Mouse (Mus musculus) cerebellum, adult 9-11 months (tissue): ENCODE measurements around the gene Pramef20.
"Not testable (repeated sequence)": the region's sequence is repeated elsewhere in the genome, so short reads cannot be mapped to it uniquely, and the experiment has no call there.

ENCODE experiments used
- DNase-seq: peaks from one replicate; pipeline ENCODE4 v3.0.0; 2022

Gene Pramef20

GRCm38 (mm10) chr4:144377911-144378310, at the start of gene Pramef20:
Gene Pramef20 (minus strand): TSS chr4:144377933.
- DNase-seq: no peak

GRCm38 (mm10) chr4:144424590-144424989, 46.9 kb upstream of the Pramef20 start:
- DNase-seq: no peak

GRCm38 (mm10) chr4:144420644-144421043, 42.9 kb upstream of the Pramef20 start:
- no peak for DNase-seq

- no peak for DNase-seq
Measured at GRCm38 (mm10) chr4:144408290-144408689, 30.6 kb upstream of the Pramef20 start, which contains the start of gene Pramef12. Gene Pramef12 (minus strand): TSS chr4:144408464.

GRCm38 (mm10) chr4:144406261-144406660, 28.5 kb upstream of the Pramef20 start:
- DNase-seq: no peak

- no peak for DNase-seq
Measured at GRCm38 (mm10) chr4:144404456-144405086, 26.8 kb upstream of the Pramef20 start.

- DNase-seq: no peak
Measured at GRCm38 (mm10) chr4:144402712-144403111, 25.0 kb upstream of the Pramef20 start.

GRCm38 (mm10) chr4:144396316-144396715, 18.6 kb upstream of the Pramef20 start:
- no peak for DNase-seq

GRCm38 (mm10) chr4:144357642-144358041, 20.1 kb downstream of the Pramef20 start, which contains the start of gene Gm13119:
Gene Gm13119 (plus strand): TSS chr4:144357942.
- not testable (repeated sequence) for DNase-seq

GRCm38 (mm10) chr4:144335856-144336255, 41.9 kb downstream of the Pramef20 start:
- DNase-seq: not testable (repeated sequence)

GRCm38 (mm10) chr4:144329949-144330348, 47.8 kb downstream of the Pramef20 start, which contains the start of gene Gm13128:
Gene Gm13128 (plus strand): TSS chr4:144330249.
- DNase-seq: not testable (repeated sequence)
